Mouse (Mus musculus) liver, postnatal 0 days (tissue): ENCODE data around the gene Sorbs1.

Experiments used
- CTCF ChIP-seq: sonication (generic); IDR thresholded peaks from 2 replicates; pipeline ENCODE4 v1.5.1; 2016; ENCODE audit warnings: antibody characterized with exemption, low read depth
- EP300 ChIP-seq: IDR thresholded peaks from 2 replicates; pipeline ENCODE4 v1.6.1; 2016; ENCODE audit warnings: antibody characterized with exemption, low read depth, mild to moderate bottlenecking

DNA sequence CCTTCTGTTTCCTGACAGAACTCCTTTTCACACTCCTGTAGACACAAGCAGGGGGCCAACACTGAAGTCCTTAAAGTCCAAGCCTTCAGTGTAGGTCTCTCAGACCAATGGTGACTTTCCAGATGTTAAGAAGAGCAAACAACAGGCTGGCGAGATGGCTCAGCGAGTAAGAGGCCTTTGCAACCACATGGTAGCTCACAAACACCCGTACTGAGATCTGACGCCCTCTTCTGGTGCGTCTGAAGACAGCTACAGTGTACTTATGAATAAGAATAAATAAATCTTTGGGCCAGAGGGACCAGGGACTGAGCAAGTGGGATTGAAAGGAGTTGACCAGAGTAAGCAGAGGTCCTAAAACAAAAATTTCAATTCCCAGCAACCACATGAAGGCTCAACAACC is 129.6 kb downstream of the Sorbs1 start:
- TF ChIP-seq CTCF: peak; percentile 58
- no peak for TF ChIP-seq EP300
